Mouse (Mus musculus): ENCODE measurements around the gene Cnga2.
"Not testable (repeated sequence)": the region's sequence is repeated elsewhere in the genome, so short reads cannot be mapped to it uniquely, and the experiment has no call there.

Cnga2 gene

GRCm38 (mm10) chrX:71991549-71991948 lies at the start of gene Cnga2:
Gene Cnga2, plus strand, starts transcription at chrX:71991849.
- no peak for DNase-seq (ENCODE audit: low read depth, low spot score)

GRCm38 (mm10) chrX:71946631-71947030 lies 45.0 kb upstream of the Cnga2 start:
- peak; percentile 54 for DNase-seq (ENCODE audit: low read depth, low spot score)

- DNase-seq (ENCODE audit: low read depth, low spot score), result no peak
Measured at GRCm38 (mm10) chrX:71958366-71958765, 33.3 kb upstream of the Cnga2 start.

- DNase-seq (ENCODE audit: low read depth, low spot score), result peak; percentile 36
Measured at GRCm38 (mm10) chrX:71962073-71963051, 29.3 kb upstream of the Cnga2 start, which contains the start of gene Prrg3. Gene Prrg3, plus strand, starts transcription at chrX:71962624.

- peak; percentile 39 for DNase-seq (ENCODE audit: low read depth, low spot score)
Measured at GRCm38 (mm10) chrX:71963275-71963912, 28.3 kb upstream of the Cnga2 start.

GRCm38 (mm10) chrX:71968216-71968615 lies 23.4 kb upstream of the Cnga2 start:
- no peak for DNase-seq (ENCODE audit: low read depth, low spot score)

GRCm38 (mm10) chrX:71968816-71969215 lies 22.8 kb upstream of the Cnga2 start:
- peak; percentile 79 for DNase-seq (ENCODE audit: low read depth, low spot score)

- DNase-seq (ENCODE audit: low read depth, low spot score), result peak; percentile 9
Measured at GRCm38 (mm10) chrX:71971325-71971724, 20.3 kb upstream of the Cnga2 start.

GRCm38 (mm10) chrX:71972686-71973085 lies 19.0 kb upstream of the Cnga2 start, which contains the start of gene Fate1:
Gene Fate1, plus strand, starts transcription at chrX:71972986.
- no peak for DNase-seq (ENCODE audit: low read depth, low spot score)

GRCm38 (mm10) chrX:71977681-71978080 lies 14.0 kb upstream of the Cnga2 start:
- not testable (repeated sequence) for DNase-seq (ENCODE audit: low read depth, low spot score)

GRCm38 (mm10) chrX:71980443-71980842 lies 11.2 kb upstream of the Cnga2 start:
- no peak for DNase-seq (ENCODE audit: low read depth, low spot score)

GRCm38 (mm10) chrX:71981322-71981721 lies 10.3 kb upstream of the Cnga2 start:
- DNase-seq (ENCODE audit: low read depth, low spot score), result no peak

GRCm38 (mm10) chrX:71983205-71983604 lies 8.4 kb upstream of the Cnga2 start:
- peak; percentile 7 for DNase-seq (ENCODE audit: low read depth, low spot score)

GRCm38 (mm10) chrX:71983775-71984174 lies 7.9 kb upstream of the Cnga2 start:
- peak; percentile 57 for DNase-seq (ENCODE audit: low read depth, low spot score)

GRCm38 (mm10) chrX:71995972-71996371 lies 4.3 kb downstream of the Cnga2 start:
- no peak for DNase-seq (ENCODE audit: low read depth, low spot score)

GRCm38 (mm10) chrX:72009930-72010329 lies 18.3 kb downstream of the Cnga2 start:
- no peak for DNase-seq (ENCODE audit: low read depth, low spot score)

GRCm38 (mm10) chrX:72012236-72012635 lies 20.6 kb downstream of the Cnga2 start:
- peak; percentile 81 for DNase-seq (ENCODE audit: low read depth, low spot score)

GRCm38 (mm10) chrX:72012804-72013203 lies 21.2 kb downstream of the Cnga2 start:
- peak; percentile 38 for DNase-seq (ENCODE audit: low read depth, low spot score)

GRCm38 (mm10) chrX:72022241-72022640 lies 30.6 kb downstream of the Cnga2 start:
- no peak for DNase-seq (ENCODE audit: low read depth, low spot score)

GRCm38 (mm10) chrX:72022750-72023398 lies 31.2 kb downstream of the Cnga2 start:
- peak; percentile 49 for DNase-seq (ENCODE audit: low read depth, low spot score)

GRCm38 (mm10) chrX:72023542-72023941 lies 31.9 kb downstream of the Cnga2 start:
- DNase-seq (ENCODE audit: low read depth, low spot score), result peak; percentile 41

GRCm38 (mm10) chrX:72044056-72044455 lies 52.4 kb downstream of the Cnga2 start:
- DNase-seq (ENCODE audit: low read depth, low spot score), result no peak

Data from brain, adult 2 months (tissue).